ENCODE assay signal across 18 mouse cellular contexts in genomic region chr1:170495538-170496183, GRCm38 (mm10).
DNase-seq lines count a peak whose midpoint lies in the region; ATAC-seq lines count a peak whose summit lies in the region.
"Had no signal": no experiment of that assay in that cellular context is flagged by ENCODE, and none has a peak within 500 bp of the region (broad histone marks: within the 10 kb centered on the region; RNA-seq: fewer than 3 reads in every experiment).

No protein-coding gene starts in this region.

- no peak overlapping the region for H3K27ac ChIP-seq in heart, embryonic 14.5 days (replicated peaks in 1 of 2; ENCODE audit: control insufficient read depth in 1 of 2, insufficient read depth in 1 of 2, low read depth in 2 of 2, low read length in 2 of 2)
- no peak overlapping the region for H3K27ac ChIP-seq in intestine, embryonic 14.5 days (ENCODE audit: low read depth)
- H3K27ac ChIP-seq in liver, embryonic 11.5 days (ENCODE audit: low read depth, low read length) = no peak overlapping the region
- H3K27ac ChIP-seq in stomach, embryonic 16.5 days (ENCODE audit: low read length) = no peak overlapping the region
- H3K27ac ChIP-seq: embryonic facial prominence, embryonic 15.5 days; hindbrain, embryonic 13.5 days; limb, embryonic 12.5 days; neural tube, embryonic 13.5 days had no signal

- no peak overlapping the region for H3K4me3 ChIP-seq in heart, embryonic 14.5 days (ENCODE audit: control insufficient read depth in 1 of 2, insufficient read depth in 1 of 2, low read depth in 1 of 2, low read length in 2 of 2)
- H3K4me3 ChIP-seq in intestine, embryonic 14.5 days (ENCODE audit: low read depth, low read length) = no peak overlapping the region
- H3K4me3 ChIP-seq in liver, embryonic 11.5 days (ENCODE audit: low read depth, low read length) = no peak overlapping the region
- no peak overlapping the region for H3K4me3 ChIP-seq in stomach, embryonic 16.5 days (replicated peaks; ENCODE audit: low read length)
- H3K4me3 ChIP-seq: embryonic facial prominence, embryonic 15.5 days; forebrain, embryonic 10.5 days; hindbrain, embryonic 13.5 days; limb, embryonic 12.5 days; neural tube, embryonic 13.5 days had no signal

- no peak for DNase-seq in heart, adult 18-20 months
- no peak for DNase-seq in intestine, embryonic 14.5 days (ENCODE audit: low spot score)
- DNase-seq in liver, embryonic 11.5 days (ENCODE audit: low spot score) = no peak
- no peak for DNase-seq in adrenal gland, postnatal 4 days (ENCODE audit: low spot score in 2 of 2)
- DNase-seq in lung, adult 18-20 months = no peak
- DNase-seq: cerebellum, adult 9-11 months; gastrocnemius, postnatal 10 days; kidney, adult 18-20 months; kidney, postnatal 14 days; right cerebral cortex, postnatal 25 days had no signal

- 0 out of 2 replicates have a peak overlapping the region, but pooled peaks have one; percentile 20 for H3K4me2 ChIP-seq in heart, embryonic 14.5 days (ENCODE audit: low read length)
- H3K4me2 ChIP-seq in intestine, embryonic 14.5 days (ENCODE audit: low read length) = peak overlapping the region; percentile 16
- H3K4me2 ChIP-seq in liver, embryonic 11.5 days = no peak overlapping the region
- peak overlapping the region; percentile 17; the same call in 1 of the 2 replicates for H3K4me2 ChIP-seq in stomach, embryonic 16.5 days (ENCODE audit: low read depth, low read length)
- H3K4me2 ChIP-seq: embryonic facial prominence, embryonic 15.5 days; hindbrain, embryonic 13.5 days; limb, embryonic 12.5 days; neural tube, embryonic 13.5 days had no signal

- 23% methylated on average over 13 of the region's 13 CpGs for WGBS in heart, embryonic 14.5 days
- 16% methylated on average over 13 of the region's 13 CpGs for WGBS in intestine, embryonic 14.5 days
- 46% methylated on average over 13 of the region's 13 CpGs for WGBS in liver, embryonic 11.5 days
- WGBS in stomach, embryonic 16.5 days = 21% methylated on average over 13 of the region's 13 CpGs

- no peaks in the 10 kb centered on the region for H3K27me3 ChIP-seq in heart, embryonic 14.5 days (ENCODE audit: control insufficient read depth, insufficient read depth, low read length)
- no peaks in the 10 kb centered on the region for H3K27me3 ChIP-seq in intestine, embryonic 14.5 days (replicated peaks; ENCODE audit: control insufficient read depth, insufficient read depth, low read length)
- H3K27me3 ChIP-seq in liver, embryonic 11.5 days (replicated peaks; ENCODE audit: control insufficient read depth, insufficient read depth, low read length) = no peaks in the 10 kb centered on the region
- H3K27me3 ChIP-seq in stomach, embryonic 16.5 days (ENCODE audit: control insufficient read depth, insufficient read depth, low read length) = no peaks in the 10 kb centered on the region
- H3K27me3 ChIP-seq: embryonic facial prominence, embryonic 15.5 days; hindbrain, embryonic 13.5 days; neural tube, embryonic 13.5 days had no signal

- H3K4me1 ChIP-seq in heart, embryonic 14.5 days (ENCODE audit: control insufficient read depth in 2 of 2, insufficient read depth in 2 of 2, low read length in 2 of 2) = peaks cover 20 to 33% of the 10 kb centered on the region in 2 experiments
- H3K4me1 ChIP-seq in intestine, embryonic 14.5 days (replicated peaks; ENCODE audit: control insufficient read depth, insufficient read depth, low read length) = peaks cover 25% of the 10 kb centered on the region
- H3K4me1 ChIP-seq in liver, embryonic 11.5 days (replicated peaks; ENCODE audit: control insufficient read depth, insufficient read depth, low read length) = peaks cover 5% of the 10 kb centered on the region; the same call in 1 of the 2 replicates
- H3K4me1 ChIP-seq in stomach, embryonic 16.5 days (ENCODE audit: control insufficient read depth, insufficient read depth, low read length) = peaks cover 14% of the 10 kb centered on the region
- H3K4me1 ChIP-seq: embryonic facial prominence, embryonic 15.5 days had no signal

- no peak for ATAC-seq in heart, embryonic 14.5 days (ENCODE audit: insufficient number of reproducible peaks, insufficient read depth, low FRiP score, low read depth)
- ATAC-seq in intestine, embryonic 14.5 days (replicated peaks; ENCODE audit: low FRiP score, low TSS enrichment, low read depth) = peak; percentile 53
- peak; percentile 60 for ATAC-seq in liver, embryonic 11.5 days (replicated peaks; ENCODE audit: low FRiP score)
- ATAC-seq in stomach, embryonic 16.5 days (ENCODE audit: insufficient read depth, low FRiP score) = 0 out of 2 replicates have a peak, but pooled peaks have one; percentile 18
- ATAC-seq: lung, postnatal 0 days had no signal

- H3K9me3 ChIP-seq in heart, embryonic 14.5 days (ENCODE audit: control insufficient read depth, low read length) = no peaks in the 10 kb centered on the region
- H3K9me3 ChIP-seq in intestine, embryonic 14.5 days (ENCODE audit: control insufficient read depth, low read length) = no peaks in the 10 kb centered on the region
- no peaks in the 10 kb centered on the region for H3K9me3 ChIP-seq in liver, embryonic 11.5 days (ENCODE audit: control insufficient read depth, low read length)
- H3K9me3 ChIP-seq in stomach, embryonic 16.5 days (replicated peaks; ENCODE audit: control insufficient read depth, low read length) = no peaks in the 10 kb centered on the region
- H3K9me3 ChIP-seq: embryonic facial prominence, embryonic 15.5 days; forebrain, embryonic 10.5 days; hindbrain, embryonic 13.5 days; limb, embryonic 12.5 days; neural tube, embryonic 13.5 days had no signal

- no peaks in the 10 kb centered on the region for H3K36me3 ChIP-seq in heart, embryonic 14.5 days (ENCODE audit: control insufficient read depth, insufficient read depth, low read length)
- H3K36me3 ChIP-seq in intestine, embryonic 14.5 days (ENCODE audit: control insufficient read depth, insufficient read depth, low read length) = no peaks in the 10 kb centered on the region
- H3K36me3 ChIP-seq in liver, embryonic 11.5 days (ENCODE audit: control insufficient read depth, insufficient read depth, low read length) = no peaks in the 10 kb centered on the region
- H3K36me3 ChIP-seq in stomach, embryonic 16.5 days (ENCODE audit: control insufficient read depth, insufficient read depth, low read length) = no peaks in the 10 kb centered on the region
- H3K36me3 ChIP-seq: embryonic facial prominence, embryonic 15.5 days; forebrain, embryonic 10.5 days; hindbrain, embryonic 13.5 days; limb, embryonic 12.5 days; neural tube, embryonic 13.5 days had no signal

- no peak overlapping the region for H3K9ac ChIP-seq in heart, embryonic 14.5 days (ENCODE audit: low read length)
- no peak overlapping the region for H3K9ac ChIP-seq in intestine, embryonic 14.5 days (ENCODE audit: low read length)
- H3K9ac ChIP-seq in liver, embryonic 11.5 days (ENCODE audit: low read depth, low read length) = no peak overlapping the region
- no peak overlapping the region for H3K9ac ChIP-seq in stomach, embryonic 16.5 days (ENCODE audit: low read length)
- H3K9ac ChIP-seq: embryonic facial prominence, embryonic 15.5 days; hindbrain, embryonic 13.5 days; limb, embryonic 12.5 days; neural tube, embryonic 13.5 days had no signal
